Mouse (Mus musculus) layer of hippocampus, postnatal 14 days (tissue): Measurements from ENCODE around the gene Gdf15. TPM values are rescaled to one million over a fixed set of nuclear protein-coding genes. Genes with fewer than 3 reads are reported as not detected.

Experiments
- DNase-seq, 2 experiments: peaks; one replicate each; pipeline ENCODE4 v3.0.0; 2021 to 2022; ENCODE audit warnings: low spot score in 2 of 2, mixed read lengths in 1 of 2
- total RNA-seq, 2 experiments: library from RNA; stranded (reverse); gene quantifications; 2 replicates each; pipeline ENCODE4 v1.2.3; 2021

Gene Gdf15
- total RNA-seq, 2 experiments from 2014 or later, result not detected

GRCm38 (mm10) chr8:70629574-70630531, 2.4 kb downstream of the Gdf15 start:
- peak; percentile 84 to 94 for DNase-seq

GRCm38 (mm10) chr8:70628986-70629490, 3.2 kb downstream of the Gdf15 start:
- no peak for DNase-seq

GRCm38 (mm10) chr8:70627041-70627440, 5.2 kb downstream of the Gdf15 start:
- no peak for DNase-seq

- DNase-seq, result no peak
These were observed 7.2 kb downstream of the Gdf15 start for GRCm38 (mm10) chr8:70625104-70625503.

- no peak for DNase-seq
These were observed 10.0 kb downstream of the Gdf15 start for GRCm38 (mm10) chr8:70622220-70622619.

- DNase-seq, result no peak
These were observed 13.3 kb downstream of the Gdf15 start for GRCm38 (mm10) chr8:70618888-70619334.

- DNase-seq, result no peak
These were observed 14.3 kb downstream of the Gdf15 start for GRCm38 (mm10) chr8:70617985-70618384.

GRCm38 (mm10) chr8:70616645-70617044, 15.6 kb downstream of the Gdf15 start:
- no peak for DNase-seq

- DNase-seq, result no peak
These were observed 16.4 kb downstream of the Gdf15 start, which contains the start of gene Lrrc25 for GRCm38 (mm10) chr8:70615894-70616293. Gene Lrrc25, plus strand, starts transcription at chr8:70616155.

GRCm38 (mm10) chr8:70615281-70615680, 17.0 kb downstream of the Gdf15 start:
- DNase-seq, result no peak

GRCm38 (mm10) chr8:70614469-70614868, 17.8 kb downstream of the Gdf15 start:
- no peak for DNase-seq

GRCm38 (mm10) chr8:70613763-70614162, 18.5 kb downstream of the Gdf15 start:
- no peak for DNase-seq

- DNase-seq, result peak; percentile 86 to 90
These were observed 20.4 kb downstream of the Gdf15 start for GRCm38 (mm10) chr8:70611849-70612248.

- DNase-seq, result peak; percentile 77 to 78
These were observed 21.2 kb downstream of the Gdf15 start for GRCm38 (mm10) chr8:70610796-70611771.

- peak; percentile 66 to 84 for DNase-seq
These were observed 22.1 kb downstream of the Gdf15 start for GRCm38 (mm10) chr8:70609849-70610795.

GRCm38 (mm10) chr8:70609368-70609848, 22.8 kb downstream of the Gdf15 start:
- DNase-seq, result peak in 1 of 2 experiments; percentile 69

GRCm38 (mm10) chr8:70608749-70609367, 23.4 kb downstream of the Gdf15 start, which contains the start of gene Ssbp4:
Gene Ssbp4, minus strand, starts transcription at chr8:70608872.
- no peak for DNase-seq

- DNase-seq, result peak in 1 of 2 experiments; percentile 67
These were observed 24.1 kb downstream of the Gdf15 start for GRCm38 (mm10) chr8:70607898-70608748.
